Mouse (Mus musculus): ENCODE measurements around the gene Ppp1r37.

DNA sequence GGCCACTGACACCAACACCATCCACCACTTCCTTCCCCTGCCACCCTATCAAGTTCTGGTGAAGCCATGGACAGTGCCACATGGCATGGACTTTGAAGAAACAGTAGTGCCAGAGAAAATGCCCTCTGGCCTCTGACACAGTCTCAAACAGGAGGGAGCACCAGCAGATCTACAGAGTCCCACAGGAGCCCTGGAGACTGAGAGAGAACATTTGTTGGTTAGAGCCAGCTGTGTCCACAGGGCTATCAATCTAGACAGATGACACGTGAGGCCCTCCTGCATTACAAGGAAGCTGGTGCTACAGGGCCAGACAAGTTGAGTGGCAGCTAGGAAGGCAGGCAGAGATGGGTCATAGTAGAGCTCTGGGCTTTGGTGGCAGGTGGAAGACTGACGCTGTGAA, 10.4 kb downstream of the Ppp1r37 start:
- TF ChIP-seq CTCF (IDR thresholded peaks at IDR 0.05; ENCODE audit: extremely low read depth, insufficient read length, insufficient replicate concordance, low read depth, low read length): no peak
- TF ChIP-seq POLR2A (IDR thresholded peaks at IDR 0.05; ENCODE audit: low read depth, low read length): no peak

All from small intestine, adult 2 months (tissue).